Mouse (Mus musculus): ENCODE results near the gene Lpgat1.

Lpgat1 gene

GRCm38 (mm10) chr1:191733822-191734221 is 16.2 kb downstream of the Lpgat1 start:
- DNase-seq (ENCODE audit: low read depth, low spot score), result no peak

- no peak for DNase-seq (ENCODE audit: low read depth, low spot score)
Observed at GRCm38 (mm10) chr1:191736425-191736824, 18.8 kb downstream of the Lpgat1 start.

- no peak for DNase-seq (ENCODE audit: low read depth, low spot score)
Observed at GRCm38 (mm10) chr1:191737871-191738270, 20.2 kb downstream of the Lpgat1 start.

DNA sequence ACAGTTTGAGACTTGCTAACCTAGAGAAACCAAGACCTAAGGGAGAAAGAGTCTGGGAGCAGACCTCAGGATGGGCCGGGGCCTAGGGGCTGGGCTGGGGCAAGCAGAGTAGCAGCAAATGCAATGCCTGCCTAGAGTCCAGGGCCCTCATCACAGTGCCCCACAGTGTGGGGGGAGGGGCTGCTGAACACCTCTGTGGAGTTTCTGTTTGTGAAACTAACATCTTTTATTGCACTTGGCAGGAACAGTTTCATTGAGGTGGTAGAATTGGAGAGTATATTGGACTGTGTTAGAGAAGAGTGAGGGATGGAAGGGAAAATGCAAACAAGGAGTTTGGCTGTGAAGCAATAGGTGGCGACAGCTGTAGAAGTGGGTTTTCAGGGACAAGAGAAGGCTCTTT is 21.1 kb downstream of the Lpgat1 start:
- no peak for DNase-seq (ENCODE audit: low read depth, low spot score)

DNA sequence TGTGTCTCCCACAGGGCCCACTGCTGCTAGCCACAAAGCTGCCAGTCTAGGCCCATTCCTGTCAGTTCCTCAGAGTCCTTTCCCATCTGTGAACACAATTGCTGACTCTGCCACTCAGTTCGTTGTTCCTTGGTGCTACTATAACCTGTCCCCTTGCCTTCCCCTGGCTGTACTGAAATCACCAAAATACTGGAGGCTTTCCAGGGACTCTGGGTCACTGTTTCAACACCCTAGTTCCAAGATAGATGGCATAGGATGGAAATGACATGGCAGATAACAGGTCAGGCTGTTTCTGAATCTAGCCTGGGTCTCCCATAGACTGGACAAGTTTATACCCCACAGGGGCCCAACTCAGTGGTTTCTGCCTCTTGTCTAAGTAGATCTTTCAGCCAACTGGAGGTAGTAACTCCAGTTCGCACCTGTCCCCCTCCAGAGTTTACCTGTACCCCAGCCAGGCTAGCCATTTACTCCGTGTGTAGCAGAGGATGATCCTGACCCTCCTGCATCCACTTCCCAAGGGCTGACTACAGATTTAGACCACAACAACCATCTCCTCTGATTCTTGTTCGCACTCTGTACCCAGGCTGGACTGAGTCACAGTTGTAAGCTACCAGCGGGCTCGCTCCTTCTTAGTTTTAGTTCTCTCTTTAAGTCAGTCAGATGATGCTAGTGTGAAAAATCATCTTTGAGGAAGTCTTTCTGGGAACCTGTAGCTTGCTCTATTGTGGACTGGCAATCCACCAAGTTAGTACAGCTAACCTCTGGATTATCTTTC is 23.1 kb downstream of the Lpgat1 start:
- DNase-seq (ENCODE audit: low read depth, low spot score), result no peak

DNA sequence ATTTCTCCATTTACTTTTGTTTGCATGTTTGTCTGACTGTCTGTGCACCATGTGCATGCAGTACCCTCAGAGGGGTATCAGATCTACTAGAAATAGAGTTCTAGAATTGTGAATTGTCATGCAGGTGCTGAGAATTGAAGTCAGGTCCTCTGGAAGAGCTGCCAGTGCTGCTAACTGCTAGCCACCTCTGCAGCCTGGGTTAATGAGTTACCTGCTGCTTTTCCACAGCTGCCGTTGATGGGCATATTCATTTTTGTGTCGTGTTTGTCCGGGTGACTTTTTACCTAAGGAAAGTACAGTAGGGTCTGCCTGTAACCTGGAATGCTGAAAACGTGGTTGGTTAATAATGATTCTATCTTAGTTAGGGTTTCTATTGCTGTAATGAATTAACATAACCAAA is 24.0 kb downstream of the Lpgat1 start:
- DNase-seq (ENCODE audit: low read depth, low spot score), result no peak

- no peak for DNase-seq (ENCODE audit: low read depth, low spot score)
Observed at GRCm38 (mm10) chr1:191748431-191748830, 30.8 kb downstream of the Lpgat1 start.

DNA sequence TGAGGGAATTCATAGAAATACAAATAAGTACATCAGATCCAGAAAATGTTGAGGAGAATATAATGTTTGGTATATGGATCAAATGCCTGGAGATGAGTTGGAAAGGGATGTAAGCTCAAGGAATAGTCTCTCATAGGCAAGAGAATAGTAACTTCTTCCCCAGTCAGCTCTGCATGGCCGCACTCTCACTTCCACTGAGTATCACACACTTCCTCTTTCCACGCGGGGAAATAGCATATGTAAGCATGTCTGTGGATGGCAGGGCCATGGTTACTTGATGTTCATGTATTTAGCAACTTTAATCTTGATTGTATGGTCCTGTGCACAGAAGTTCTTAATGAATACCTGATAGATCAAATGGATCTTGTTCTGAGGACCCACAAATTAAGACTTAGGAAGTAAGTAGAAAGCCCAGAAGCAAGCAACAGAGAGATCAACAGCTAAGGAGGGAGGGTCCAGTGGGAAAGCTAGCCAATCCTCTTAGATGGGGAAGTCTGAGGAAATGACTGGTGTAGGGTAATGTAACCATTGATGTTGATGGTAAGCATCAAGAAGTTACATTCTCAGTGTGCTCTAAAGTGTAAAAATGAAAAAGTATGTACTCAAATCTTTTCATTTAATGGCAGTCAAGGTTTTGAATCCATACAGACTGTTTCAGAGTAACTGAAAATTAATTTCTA is 39.0 kb downstream of the Lpgat1 start:
- no peak for DNase-seq (ENCODE audit: low read depth, low spot score)

GRCm38 (mm10) chr1:191774106-191774505 is 56.5 kb downstream of the Lpgat1 start:
- DNase-seq (ENCODE audit: low read depth, low spot score), result no peak

DNA sequence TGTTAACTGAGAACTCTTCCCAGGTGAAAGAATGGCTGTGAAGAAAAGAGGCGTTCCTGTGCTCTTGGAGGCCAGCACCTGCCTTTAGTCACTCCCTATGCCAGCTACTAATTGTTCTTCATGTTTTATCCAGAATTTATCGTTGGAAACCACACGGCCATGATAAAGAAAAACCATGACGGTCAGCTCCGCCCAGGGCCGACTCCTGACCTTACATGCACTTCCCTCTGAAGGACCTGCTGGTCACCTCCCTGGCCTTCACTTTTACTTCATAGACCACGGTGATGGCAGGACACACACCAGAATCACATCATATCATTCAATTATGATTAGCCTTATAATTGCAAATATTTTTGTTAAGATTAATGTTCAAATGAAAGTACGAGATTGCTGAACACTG is 57.5 kb downstream of the Lpgat1 start:
- no peak for DNase-seq (ENCODE audit: low read depth, low spot score)

DNA sequence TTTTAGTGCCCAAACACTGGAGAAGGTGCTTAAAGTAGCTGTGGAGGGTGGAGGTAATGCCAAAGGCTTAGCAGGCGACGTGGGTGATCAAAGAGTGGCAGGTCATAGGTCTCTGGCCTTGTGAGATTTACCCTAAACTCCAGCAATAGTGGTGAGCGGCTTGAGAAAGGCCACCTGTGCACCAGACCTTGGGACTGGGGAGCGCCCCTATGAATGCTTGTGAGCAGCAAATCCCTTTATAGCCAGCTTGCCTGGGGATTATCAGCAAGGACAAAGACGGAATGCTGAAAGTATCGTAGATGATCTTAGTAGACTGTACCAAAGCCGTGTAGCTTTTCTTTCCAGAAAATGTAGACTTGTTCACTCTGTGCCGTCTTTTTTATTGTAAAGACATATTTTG is 59.9 kb downstream of the Lpgat1 start:
- no peak for DNase-seq (ENCODE audit: low read depth, low spot score)

DNA sequence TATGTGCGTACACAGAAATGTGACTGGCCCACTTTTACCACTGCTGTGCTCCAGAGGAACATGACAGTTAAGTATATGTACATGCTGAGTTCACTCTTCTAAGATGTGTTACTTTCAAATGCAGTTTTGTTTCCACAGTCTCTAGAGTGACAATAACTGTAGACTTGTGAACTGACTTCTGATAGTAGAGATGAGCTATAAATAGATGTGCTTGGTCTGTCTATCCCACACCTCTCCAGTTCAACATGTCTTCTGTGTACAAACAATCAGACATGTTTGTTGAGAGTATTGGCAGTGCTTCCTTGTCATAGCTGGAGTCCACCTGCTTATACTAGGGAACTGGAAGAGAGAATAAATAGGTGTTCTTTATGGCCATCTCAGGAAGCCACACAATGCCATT is 62.8 kb downstream of the Lpgat1 start:
- no peak for DNase-seq (ENCODE audit: low read depth, low spot score)

GRCm38 (mm10) chr1:191785108-191785507 is 67.5 kb downstream of the Lpgat1 start:
- no peak for DNase-seq (ENCODE audit: low read depth, low spot score)

DNA sequence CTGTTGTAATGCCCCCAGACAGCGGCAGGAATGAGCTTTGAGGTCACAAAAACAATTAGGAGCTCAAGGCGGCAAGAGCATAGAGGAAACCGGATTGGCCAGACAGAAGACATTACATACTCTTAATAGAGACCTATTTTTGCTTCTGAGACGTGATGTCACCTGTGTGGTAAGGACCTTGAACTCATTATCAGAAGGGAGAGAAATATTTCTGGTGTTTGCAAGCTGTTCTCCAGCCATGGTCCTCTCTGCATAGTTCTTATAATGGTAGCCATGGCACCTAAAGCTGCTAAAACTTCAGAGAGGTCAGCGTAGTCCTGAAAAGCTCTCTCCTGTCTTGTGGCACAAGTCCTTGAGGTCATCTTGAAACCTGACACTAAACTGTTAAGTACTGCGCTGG is 68.6 kb downstream of the Lpgat1 start:
- DNase-seq (ENCODE audit: low read depth, low spot score), result no peak

DNA sequence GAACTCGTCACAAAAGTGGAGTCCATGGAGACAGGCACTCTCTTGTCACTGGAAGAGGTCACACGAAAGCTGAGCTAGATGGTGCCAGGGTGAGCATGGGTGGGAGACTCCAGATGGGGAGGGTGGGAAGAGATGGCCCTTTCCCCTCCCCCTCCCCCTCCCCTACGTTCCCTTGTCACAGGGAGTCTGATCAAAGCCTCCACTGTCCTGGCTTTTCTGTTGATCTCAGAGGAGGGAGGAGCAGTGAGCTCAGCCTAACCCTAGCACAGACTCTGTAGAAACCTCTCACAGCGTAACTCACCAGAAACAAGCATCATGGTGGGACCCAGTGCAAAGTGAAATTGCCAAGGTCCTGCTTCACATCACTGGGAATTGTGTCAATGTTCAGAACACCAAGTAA is 69.7 kb downstream of the Lpgat1 start:
- no peak for DNase-seq (ENCODE audit: low read depth, low spot score)

DNA sequence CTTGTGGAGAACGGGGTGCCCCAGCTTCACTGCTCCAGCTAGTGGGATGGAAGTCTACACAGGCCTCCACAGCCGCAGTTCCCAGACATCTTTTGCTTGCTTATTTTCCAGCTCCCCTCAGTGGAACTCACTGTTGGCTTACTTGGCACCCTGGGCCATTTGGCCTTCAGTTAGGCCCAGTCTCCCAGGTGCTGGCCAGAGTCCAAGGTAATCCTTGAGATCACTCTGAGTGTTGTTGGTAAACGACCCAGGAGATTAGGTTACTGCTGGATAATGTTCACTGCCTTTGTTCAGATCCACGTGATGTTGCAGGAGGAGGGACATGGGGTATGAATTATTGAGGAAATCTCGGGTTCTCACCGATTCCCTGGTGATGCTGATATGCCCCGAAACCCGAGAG is 75.4 kb downstream of the Lpgat1 start:
- no peak for DNase-seq (ENCODE audit: low read depth, low spot score)

DNA sequence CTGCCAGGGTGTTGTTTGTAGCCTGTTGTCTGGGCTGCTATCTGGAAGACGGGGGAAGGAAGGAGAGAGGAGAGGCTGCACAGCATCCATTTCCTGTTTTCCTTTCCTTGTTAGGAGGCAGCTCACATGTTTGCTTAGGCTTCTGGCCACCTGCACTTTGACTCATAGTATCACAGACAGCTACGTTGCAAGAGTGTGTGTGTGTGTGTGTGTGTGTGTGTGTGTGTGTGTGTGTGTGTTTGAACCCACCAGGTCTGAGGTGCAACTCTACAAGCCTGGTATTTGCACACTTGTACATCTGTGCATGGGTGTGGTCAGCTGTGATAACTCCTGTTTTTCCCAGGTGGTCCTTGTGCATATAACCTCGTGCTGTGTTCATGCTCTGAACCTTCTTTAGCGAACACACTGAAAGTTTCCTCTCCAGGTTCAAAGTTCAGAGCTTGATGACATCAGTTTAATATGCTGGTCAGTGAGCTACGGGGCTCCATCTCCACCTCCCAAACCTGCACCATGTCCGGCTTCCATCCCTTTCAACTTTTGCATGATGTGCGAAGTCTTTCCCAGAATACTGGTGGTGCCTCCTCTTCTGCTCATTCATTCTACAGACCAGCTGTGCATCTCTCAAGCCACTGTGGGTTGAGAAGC is 76.4 kb downstream of the Lpgat1 start:
- DNase-seq (ENCODE audit: low read depth, low spot score), result no peak

DNA sequence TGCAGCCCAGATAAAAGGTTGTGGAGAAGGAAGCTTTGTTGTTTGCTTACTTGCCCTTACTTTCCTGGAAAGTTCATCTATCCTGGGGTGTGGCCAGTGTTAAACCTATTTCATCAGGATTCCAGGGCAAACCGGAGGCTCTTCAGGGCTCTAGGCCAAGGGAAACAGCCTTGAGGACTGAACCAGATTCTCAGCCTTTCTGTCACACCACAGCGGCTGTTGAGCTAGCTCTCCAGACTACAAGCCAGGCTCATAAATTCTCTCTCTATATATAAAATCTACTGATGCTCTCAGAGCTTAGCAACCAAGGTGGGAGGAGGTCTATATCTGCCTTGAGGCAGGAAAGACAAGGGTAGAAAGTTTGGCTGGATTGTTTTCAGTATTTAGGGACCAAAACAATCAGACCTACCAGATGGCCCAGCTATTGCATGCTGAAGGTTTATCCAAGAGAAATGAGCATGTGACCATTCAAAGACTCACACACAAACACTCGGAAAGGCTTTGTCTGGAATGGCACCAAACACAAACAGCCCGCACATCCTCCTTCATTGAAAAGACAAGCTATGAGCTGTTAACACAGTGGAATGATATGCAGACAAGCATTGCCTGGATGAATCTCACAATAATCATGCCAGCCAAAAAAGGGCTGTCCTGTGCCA is 78.7 kb downstream of the Lpgat1 start:
- no peak for DNase-seq (ENCODE audit: low read depth, low spot score)

- DNase-seq (ENCODE audit: low read depth, low spot score), result no peak
Observed at GRCm38 (mm10) chr1:191802093-191802819, 84.6 kb downstream of the Lpgat1 start.

DNA sequence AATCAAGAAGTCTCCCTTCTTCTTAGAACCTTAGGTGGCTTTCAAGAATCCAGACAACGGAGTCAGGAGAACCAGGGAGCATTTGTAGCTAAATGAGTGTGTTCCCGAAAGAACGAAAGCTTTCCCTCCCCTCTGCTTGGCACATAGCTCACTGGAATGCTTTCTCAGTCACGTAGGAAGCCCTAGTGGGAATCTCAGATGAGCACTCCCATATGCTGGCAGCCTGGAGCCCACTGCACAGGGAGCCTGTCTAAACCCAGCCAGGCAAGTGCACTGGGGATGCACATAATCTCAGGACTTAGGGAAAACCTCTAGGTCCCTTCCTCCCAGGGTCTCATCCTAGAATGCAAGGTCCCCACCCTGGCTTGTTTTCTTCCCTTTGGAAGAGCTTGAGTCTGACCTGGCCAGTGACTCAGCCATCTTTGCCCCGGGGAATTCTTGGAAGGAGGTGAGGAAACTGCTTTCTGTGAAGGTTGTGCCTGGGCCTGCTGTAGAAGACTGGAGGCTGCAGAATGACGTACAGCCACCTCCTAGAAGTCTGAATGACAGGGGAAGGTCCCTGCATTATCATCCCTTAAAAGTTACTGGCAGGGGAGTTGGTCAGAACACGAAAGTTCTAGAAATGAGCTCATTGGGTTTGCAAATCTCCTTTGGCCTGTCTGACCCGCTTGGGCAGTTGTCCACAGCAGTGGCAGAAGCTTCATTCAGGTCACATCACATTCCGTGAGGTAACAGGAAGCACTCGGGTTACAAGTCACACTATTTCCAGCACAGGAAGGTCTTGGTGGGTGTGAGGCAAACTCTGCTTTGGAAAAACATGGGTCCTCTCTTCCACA is 85.4 kb downstream of the Lpgat1 start:
- DNase-seq (ENCODE audit: low read depth, low spot score), result no peak

GRCm38 (mm10) chr1:191804747-191805146 is 87.1 kb downstream of the Lpgat1 start:
- no peak for DNase-seq (ENCODE audit: low read depth, low spot score)
